23 mouse cellular contexts compared by ENCODE assay signal in genomic region chr14:73551164-73551563, GRCm38 (mm10).
"Had no signal": no experiment of that assay in that cellular context is flagged by ENCODE, and none has a peak within 500 bp of the region (broad histone marks: within the 10 kb centered on the region; RNA-seq: fewer than 3 reads in every experiment).

No protein-coding gene starts in this region.

- H3K4me2 ChIP-seq: heart, embryonic 11.5 days; heart, embryonic 13.5 days; heart, embryonic 15.5 days; hindbrain, embryonic 12.5 days; hindbrain, embryonic 14.5 days; intestine, embryonic 15.5 days; limb, embryonic 12.5 days; liver, embryonic 11.5 days; liver, embryonic 13.5 days had no signal

- H3K4me3 ChIP-seq: heart, adult 2 months; heart, embryonic 13.5 days; heart, embryonic 15.5 days; hindbrain, embryonic 10.5 days; hindbrain, embryonic 12.5 days; intestine, embryonic 15.5 days; left cerebral cortex, adult 2 months; limb, embryonic 10.5 days; limb, embryonic 12.5 days; liver, embryonic 13.5 days had no signal

- DNase-seq: gastrocnemius, postnatal 14 days; gastrocnemius, postnatal 36 days; heart, adult 11 months; heart, adult 2 months; heart, postnatal 14 days; heart, postnatal 4 days; kidney, adult 18-20 months; kidney, adult 8-10 months; kidney, postnatal 10 days; kidney, postnatal 4 days; liver; liver, embryonic 13.5 days had no signal

- H3K27ac ChIP-seq: heart, adult 2 months; heart, embryonic 13.5 days; heart, embryonic 15.5 days; hindbrain, embryonic 10.5 days; hindbrain, embryonic 12.5 days; hindbrain, embryonic 14.5 days; intestine, embryonic 15.5 days; left cerebral cortex, adult 2 months; limb, embryonic 10.5 days; limb, embryonic 12.5 days; liver, embryonic 13.5 days had no signal

- H3K36me3 ChIP-seq: heart, embryonic 15.5 days; intestine, embryonic 15.5 days had no signal

- H3K27me3 ChIP-seq: heart, embryonic 13.5 days; heart, embryonic 15.5 days; hindbrain, embryonic 12.5 days; intestine, embryonic 15.5 days; limb, embryonic 12.5 days; liver, embryonic 13.5 days had no signal
